In the genomic region with DNA sequence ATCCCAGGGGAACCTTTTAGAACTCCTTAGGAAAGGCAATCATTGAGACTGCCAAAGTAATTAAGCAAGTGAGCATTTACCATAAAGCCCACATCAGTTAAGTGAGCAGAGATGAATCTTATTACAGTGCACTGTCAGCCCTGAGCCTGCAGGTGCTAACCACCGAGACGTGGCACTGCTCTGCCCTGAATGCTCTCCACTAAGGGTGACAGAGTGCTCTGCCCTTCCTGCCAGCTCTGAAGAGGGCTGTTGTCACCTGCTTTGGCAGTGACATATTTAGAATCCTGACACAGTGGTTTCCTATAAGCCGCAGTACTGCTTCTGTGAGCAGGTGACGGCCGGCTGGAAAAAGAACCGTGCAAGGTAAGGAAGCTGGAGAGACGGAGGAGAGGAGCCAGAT, we compare ENCODE assay signal across 12 mouse cellular contexts. TPM values are rescaled to one million over a fixed set of nuclear protein-coding genes. Genes with fewer than 3 reads are reported as not detected.
A peak's percentile ranks its signal among the peaks of the same experiment; 100 is the strongest.
DNase-seq lines count a peak whose midpoint lies in the region; ATAC-seq and TF ChIP-seq lines count a peak whose summit lies in the region.
"Had no signal": no experiment of that assay in that cellular context is flagged by ENCODE, and none has a peak within 500 bp of the region (broad histone marks: within the 10 kb centered on the region; RNA-seq: fewer than 3 reads in every experiment).

No protein-coding gene starts in this region.

- H3K9ac ChIP-seq in neural tube, embryonic 13.5 days = no peak overlapping the region
- H3K9ac ChIP-seq in hindbrain, postnatal 0 days (replicated peaks; ENCODE audit: low read length) = no peak overlapping the region
- H3K9ac ChIP-seq: intestine, embryonic 15.5 days had no signal

- 0 out of 2 replicates have a peak, but pooled peaks cover 2% of the 10 kb centered on the region for H3K4me1 ChIP-seq in cerebellum, adult 2 months (ENCODE audit: control insufficient read depth, insufficient read depth, low read length)
- peaks cover 27% of the 10 kb centered on the region for H3K4me1 ChIP-seq in neural tube, embryonic 13.5 days (replicated peaks)
- H3K4me1 ChIP-seq in hindbrain, postnatal 0 days (ENCODE audit: insufficient read depth, low read length) = no peaks in the 10 kb centered on the region
- H3K4me1 ChIP-seq: intestine, embryonic 15.5 days had no signal

- H3K27me3 ChIP-seq in cerebellum, adult 2 months (ENCODE audit: control insufficient read depth, insufficient read depth, low read length) = no peaks in the 10 kb centered on the region
- no peaks in the 10 kb centered on the region for H3K27me3 ChIP-seq in neural tube, embryonic 13.5 days
- no peaks in the 10 kb centered on the region for H3K27me3 ChIP-seq in hindbrain, postnatal 0 days (ENCODE audit: insufficient read depth, low read length)
- H3K27me3 ChIP-seq: intestine, embryonic 15.5 days; Patski had no signal

- H3K9me3 ChIP-seq in neural tube, embryonic 13.5 days = no peaks in the 10 kb centered on the region
- H3K9me3 ChIP-seq in hindbrain, postnatal 0 days (ENCODE audit: low read length) = no peaks in the 10 kb centered on the region
- H3K9me3 ChIP-seq: intestine, embryonic 15.5 days had no signal

- H3K4me3 ChIP-seq in cerebellum, adult 2 months (replicated peaks; ENCODE audit: insufficient read depth, low read depth, low read length) = no peak overlapping the region
- H3K4me3 ChIP-seq in neural tube, embryonic 13.5 days = no peak overlapping the region
- H3K4me3 ChIP-seq in hindbrain, postnatal 0 days (ENCODE audit: low read length) = no peak overlapping the region
- H3K4me3 ChIP-seq: intestine, embryonic 15.5 days had no signal

- H3K36me3 ChIP-seq in neural tube, embryonic 13.5 days = no peaks in the 10 kb centered on the region
- no peaks in the 10 kb centered on the region for H3K36me3 ChIP-seq in hindbrain, postnatal 0 days (ENCODE audit: insufficient read depth, low read length)
- H3K36me3 ChIP-seq: intestine, embryonic 15.5 days had no signal

- H3K27ac ChIP-seq in cerebellum, adult 2 months (ENCODE audit: insufficient read depth, low read length) = no peak overlapping the region
- peak overlapping the region; percentile 67; the same call in 1 of the 2 replicates for H3K27ac ChIP-seq in neural tube, embryonic 13.5 days (replicated peaks)
- 0 out of 2 replicates have a peak overlapping the region, but pooled peaks have one; percentile 11 for H3K27ac ChIP-seq in hindbrain, postnatal 0 days
- H3K27ac ChIP-seq: intestine, embryonic 15.5 days had no signal

- no peak for TF ChIP-seq POLR2A in cerebellum, adult 2 months (IDR thresholded peaks at IDR 0.05; ENCODE audit: borderline replicate concordance, insufficient read depth, low read length)

- WGBS in cerebellum, adult 2 months = 37% methylated on average over 7 of the region's 7 CpGs
- WGBS in neural tube, embryonic 13.5 days = 61% methylated on average over 7 of the region's 7 CpGs
- WGBS in hindbrain, postnatal 0 days = 66% methylated on average over 7 of the region's 7 CpGs

- peak; percentile 87 for ATAC-seq in neural tube, embryonic 13.5 days (ENCODE audit: low read depth)
- peak; percentile 71; the same call in 1 of the 2 replicates for ATAC-seq in hindbrain, postnatal 0 days
- ATAC-seq: intestine, embryonic 15.5 days; Patski had no signal

- no peak overlapping the region for H3K4me2 ChIP-seq in neural tube, embryonic 13.5 days
- H3K4me2 ChIP-seq in hindbrain, postnatal 0 days (ENCODE audit: low read depth, low read length) = no peak overlapping the region
- H3K4me2 ChIP-seq: intestine, embryonic 15.5 days had no signal

- TF ChIP-seq CTCF in cerebellum, adult 2 months (IDR thresholded peaks at IDR 0.05; ENCODE audit: borderline replicate concordance, insufficient read depth, low read depth, low read length) = no peak
- TF ChIP-seq CTCF in hindbrain, postnatal 0 days (IDR thresholded peaks at IDR 0.05; ENCODE audit: low read depth) = 0 out of 2 replicates have a peak, but pooled peaks have one; percentile 4

- DNase-seq in cerebellum, adult 2 months = peak; percentile 4 to 12
- DNase-seq in cerebellum, adult 8-10 months = no peak
- no peak for DNase-seq in neural tube, embryonic 10.5 days (ENCODE audit: extremely low spot score, low spot score)
- DNase-seq in hindbrain, postnatal 0 days (ENCODE audit: low spot score) = no peak
- DNase-seq in left cerebral cortex, adult 8-10 months (ENCODE audit: low spot score in 2 of 2) = no peak
- DNase-seq in right cerebral cortex, postnatal 14 days = no peak
- DNase-seq in kidney, postnatal 14 days = no peak
- DNase-seq: layer of hippocampus, adult 9-11 months; lung, adult 18-20 months had no signal

RNA-seq across cellular contexts. Expression of gene Kcnip2, which starts 38.7 kb away (rescaled TPM):
- 9.5 and 10.8 TPM in 2 replicates for polyA plus RNA-seq in cerebellum, adult 2 months (2012; rRNA removed)
- 8.3 and 8.4 TPM in 2 replicates for polyA plus RNA-seq in neural tube, embryonic 13.5 days (2015; fragmentation: Nextera tagmentation; extraction: Ambion mirVana)
- 17.8 and 30.3 TPM in 2 replicates for total RNA-seq in hindbrain, postnatal 0 days (2014; rRNA removed)
- polyA plus RNA-seq in hindbrain, postnatal 0 days (2015; fragmentation: Nextera tagmentation; extraction: Ambion mirVana) = 16.5 and 17.8 TPM in 2 replicates
- total RNA-seq in left cerebral cortex, adult 8-10 months (2022) = 100 to 1,000 TPM; 150 to 177 (median 154) TPM

Comparison
In these comparisons a context has a peak if more than half of its experiments do, and no peak if none do; other contexts are left out.
1. DNase-seq: peak in cerebellum, adult 2 months (2 of 2); none in cerebellum, adult 8-10 months (single experiment), neural tube, embryonic 10.5 days (single experiment), hindbrain, postnatal 0 days (single experiment), left cerebral cortex, adult 8-10 months (0 of 2), right cerebral cortex, postnatal 14 days (single experiment) and kidney, postnatal 14 days (single experiment).